Mouse (Mus musculus) CH12.LX (cell line): ENCODE results near the gene Fcgr4. TPM values are rescaled to one million over a fixed set of nuclear protein-coding genes. Genes with fewer than 3 reads are reported as not detected.

Experiments
- DNase-seq: peaks from one replicate; pipeline ENCODE4 v3.0.0-alpha.2; 2013; ENCODE audit errors: extremely low read depth
- H3K27ac ChIP-seq: 2 replicates; pipeline ENCODE4 v1.5.1; 2012; ENCODE audit warnings: low read depth, mild to moderate bottlenecking, control low read depth, moderate library complexity; ENCODE audit not compliant: insufficient read depth
- H3K27me3 ChIP-seq: replicated peaks from 2 replicates; pipeline ENCODE3; 2012; ENCODE audit warnings: inconsistent platforms
- H3K36me3 ChIP-seq, 2 experiments: replicated peaks in 1 of 2; 2 replicates each; pipeline versions ENCODE3 to v1.6.1; 2012; ENCODE audit warnings: inconsistent platforms in 1 of 2, low read length in 1 of 2, mild to moderate bottlenecking in 1 of 2, mixed read lengths in 1 of 2, moderate library complexity in 1 of 2; ENCODE audit not compliant: control insufficient read depth in 1 of 2, insufficient read depth in 1 of 2
- H3K4me1 ChIP-seq, 2 experiments: 2 replicates each; pipeline ENCODE4 v1.6.1; 2012; ENCODE audit warnings: inconsistent platforms in 1 of 2, moderate library complexity in 1 of 2; ENCODE audit not compliant: insufficient read depth in 2 of 2, control insufficient read depth in 1 of 2
- H3K4me2 ChIP-seq: 2 replicates; pipeline ENCODE4 v1.6.1; 2012; ENCODE audit warnings: low read depth, mild to moderate bottlenecking, control low read depth; ENCODE audit not compliant: poor library complexity, insufficient read depth, severe bottlenecking
- H3K4me3 ChIP-seq, 3 experiments: fragments of 150-350 bp in 1 of 3; sonication (generic) in 1 of 3; replicated peaks in 1 of 3; 2 replicates each; pipeline versions ENCODE3 to v1.5.1; 2011 to 2012; ENCODE audit warnings: low read depth in 2 of 3, low read length in 2 of 3, mild to moderate bottlenecking in 2 of 3, moderate library complexity in 2 of 3, control low read depth in 1 of 3, improper control_type of control experiment in 1 of 3, inconsistent platforms in 1 of 3, mixed read lengths in 1 of 3; ENCODE audit not compliant: poor library complexity in 1 of 3
- H3K79me2 ChIP-seq: replicated peaks from 2 replicates; pipeline ENCODE4 v1.6.1; 2012; ENCODE audit warnings: mild to moderate bottlenecking, moderate library complexity; ENCODE audit not compliant: control insufficient read depth, poor library complexity, insufficient read depth, severe bottlenecking; ENCODE audit errors: extremely low read depth
- H3K9ac ChIP-seq: 2 replicates; pipeline ENCODE4 v1.6.1; 2012; ENCODE audit warnings: low read depth, mild to moderate bottlenecking, control low read depth, moderate library complexity; ENCODE audit not compliant: insufficient read depth
- H3K9me3 ChIP-seq: replicated peaks from 2 replicates; pipeline ENCODE3; 2012; ENCODE audit warnings: low read length, inconsistent platforms, mixed read lengths
- CHD2 ChIP-seq: IDR thresholded peaks from 2 replicates; pipeline ENCODE4 v1.6.1; 2011; ENCODE audit warnings: low read length, improper control_type of control experiment
- ELF1 ChIP-seq: IDR thresholded peaks from 2 replicates; pipeline ENCODE4 v1.6.1; 2014; ENCODE audit warnings: low read depth, mild to moderate bottlenecking, inconsistent platforms, low read length, improper control_type of control experiment
- GABPA ChIP-seq: IDR thresholded peaks from 2 replicates; pipeline ENCODE4 v1.6.1; 2012; ENCODE audit warnings: low read depth, low read length, improper control_type of control experiment, inconsistent platforms; ENCODE audit not compliant: insufficient replicate concordance
- JUN ChIP-seq: IDR thresholded peaks from 2 replicates; pipeline ENCODE4 v1.6.1; 2011; ENCODE audit warnings: low read depth, mild to moderate bottlenecking, low read length, improper control_type of control experiment, moderate library complexity; ENCODE audit not compliant: insufficient read depth
- JUND ChIP-seq: conservative IDR thresholded peaks from 2 replicates; pipeline ENCODE4 v1.6.1; 2011; ENCODE audit warnings: low read depth, low read length, improper control_type of control experiment
- KAT2A ChIP-seq: IDR thresholded peaks from 2 replicates; pipeline ENCODE4 v1.6.1; 2012; ENCODE audit warnings: low read length, improper control_type of control experiment, inconsistent platforms; ENCODE audit not compliant: insufficient replicate concordance
- MAFK ChIP-seq: IDR thresholded peaks from 2 replicates; pipeline ENCODE4 v1.6.1; 2011; ENCODE audit warnings: low read length, improper control_type of control experiment; ENCODE audit not compliant: insufficient replicate concordance
- MXI1 ChIP-seq: IDR thresholded peaks from 2 replicates; pipeline ENCODE4 v1.6.1; 2011; ENCODE audit warnings: mild to moderate bottlenecking, low read depth, low read length, improper control_type of control experiment
- MYC ChIP-seq: IDR thresholded peaks from 2 replicates; pipeline ENCODE4 v1.6.1; 2011; ENCODE audit warnings: low read depth, mild to moderate bottlenecking, improper control_type of control experiment, low read length
- NRF1 ChIP-seq: IDR thresholded peaks from 2 replicates; pipeline ENCODE4 v1.6.1; 2014; ENCODE audit warnings: low read depth, mild to moderate bottlenecking, inconsistent platforms, low read length, improper control_type of control experiment, moderate library complexity
- POLR2AphosphoS2 ChIP-seq: IDR thresholded peaks from 2 replicates; pipeline ENCODE4 v1.6.1; 2011; ENCODE audit warnings: low read depth, low read length, improper control_type of control experiment
- RAD21 ChIP-seq: IDR thresholded peaks from 2 replicates; pipeline ENCODE4 v1.6.1; 2011; ENCODE audit warnings: low read depth, mild to moderate bottlenecking, low read length, improper control_type of control experiment, moderate library complexity
- SIN3A ChIP-seq: IDR thresholded peaks from 2 replicates; pipeline ENCODE4 v1.6.1; 2012; ENCODE audit warnings: low read length, improper control_type of control experiment, inconsistent platforms
- TBP ChIP-seq: conservative IDR thresholded peaks from 2 replicates; pipeline ENCODE4 v1.6.1; 2011; ENCODE audit warnings: low read depth, low read length, improper control_type of control experiment
- USF2 ChIP-seq: conservative IDR thresholded peaks from 2 replicates; pipeline ENCODE4 v1.6.1; 2011; ENCODE audit warnings: low read depth, low read length, improper control_type of control experiment
- dilution Hi-C: fragments of 300-500 bp; cut with MboI; formaldehyde crosslinking; loops from 2 replicates; pipeline ENCODE4 v1.14.3; 2020; ENCODE audit warnings: low sequenced_read_pairs; ENCODE audit not compliant: extremely low pct_unique_long_range_greater_than_20kb, extremely low pct_ligation_motif_present
- in situ Hi-C: fragments of 300-500 bp; cut with MboI; formaldehyde crosslinking; loops from 3 replicates; pipeline ENCODE4 v1.14.3; 2019; ENCODE audit warnings: low sequenced_read_pairs, low pct_ligation_motif_present, low pct_unique_long_range_greater_than_20kb, mixed read lengths
- polyA plus RNA-seq: library from polyadenylated mRNA; unstranded; fragments of >175 nt; gene quantifications from 2 replicates; pipeline ENCODE4 v1.2.1, GENCODE M21; 2012; ENCODE audit warnings: low read depth; ENCODE audit not compliant: insufficient read length
- total RNA-seq, 2 experiments: library from RNA; depleted of rRNA; stranded (reverse); fragments of 300-350 nt in 1 of 2; fragments of >200 nt in 1 of 2; gene quantifications; 2 replicates each; pipeline ENCODE4 v1.2.3; 2012 to 2014

Fcgr4 gene
- total and polyA plus RNA-seq, 3 experiments, result 41.8 to 56.8 (median 52.8) TPM

DNA sequence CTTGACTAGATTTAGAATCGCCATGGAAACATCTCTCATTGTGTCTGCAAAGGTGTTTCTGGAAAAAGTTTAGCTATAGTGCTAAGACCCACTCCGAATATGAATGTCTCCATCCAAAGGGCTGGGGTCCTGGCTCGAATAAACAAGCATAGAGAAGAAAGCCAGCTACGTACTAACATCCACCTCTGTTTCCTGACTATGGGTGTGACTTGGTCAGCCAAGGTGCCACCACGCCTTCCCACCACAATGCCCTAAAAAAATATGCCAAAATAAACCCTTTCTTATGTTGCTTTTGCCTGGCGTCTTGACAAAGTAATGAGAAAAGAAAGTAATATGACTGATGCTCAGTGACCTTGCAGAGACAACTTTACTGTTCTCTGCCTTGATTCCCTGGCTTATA is 46.2 kb upstream of the Fcgr4 start:
- dilution Hi-C loops (no loop called here), in situ Hi-C loops (no loop called here)
- no peak for TF ChIP-seq JUND
- no peak for TF ChIP-seq MXI1
- no peak for TF ChIP-seq POLR2AphosphoS2
- TF ChIP-seq JUN, result no peak
- no peak for TF ChIP-seq ELF1
- no peak for TF ChIP-seq KAT2A
- TF ChIP-seq USF2, result no peak
- TF ChIP-seq TBP, result no peak
- TF ChIP-seq MAFK, result no peak
- no peak for TF ChIP-seq NRF1
- no peak for TF ChIP-seq SIN3A
- no peak for TF ChIP-seq RAD21
- TF ChIP-seq CHD2, result no peak
- peaks cover 7% of the 10 kb centered on the region for H3K9me3 ChIP-seq
- peaks cover 12 to 49% of the 10 kb centered on the region in 2 experiments for H3K4me1 ChIP-seq
- H3K36me3 ChIP-seq, result peaks cover 10 to 35% of the 10 kb centered on the region in 2 experiments
- no peak overlapping the region for H3K9ac ChIP-seq
- no peak for DNase-seq
- H3K27ac ChIP-seq, result no peak overlapping the region
- no peaks in the 10 kb centered on the region for H3K27me3 ChIP-seq
- no peak overlapping the region for H3K4me3 ChIP-seq
- H3K4me2 ChIP-seq, result no peak overlapping the region
- H3K79me2 ChIP-seq, result no peaks in the 10 kb centered on the region; the same call in 1 of the 2 replicates

- Histone ChIP-seq H3K9ac (no peak overlapping the region), H3K9me3 (peaks cover 7% of the 10 kb centered on the region), H3K27me3 (no peaks in the 10 kb centered on the region), H3K4me1 (peaks cover 12 to 51% of the 10 kb centered on the region in 2 experiments), H3K4me2 (peak overlapping the region; percentile 68), H3K4me3 (peak overlapping the region in 1 of 3 experiments; percentile 4), H3K79me2 (no peaks in the 10 kb centered on the region; the same call in 1 of the 2 replicates), H3K36me3 (peaks cover 6 to 30% of the 10 kb centered on the region in 2 experiments), H3K27ac (0 out of 2 replicates have a peak overlapping the region, but pooled peaks have one; percentile 38)
- in situ Hi-C loops (no loop called here), dilution Hi-C loops (no loop called here)
- no peak for DNase-seq
- TF ChIP-seq MAFK (peak; percentile 53; the same call in 1 of the 2 replicates), GABPA (no peak), MYC (0 out of 2 replicates have a peak, but pooled peaks have one; percentile 19)
These were observed 45.8 kb upstream of the Fcgr4 start for GRCm38 (mm10) chr1:170972936-170973335.
